ENCODE assay signal across 21 mouse cellular contexts in the genomic region with DNA sequence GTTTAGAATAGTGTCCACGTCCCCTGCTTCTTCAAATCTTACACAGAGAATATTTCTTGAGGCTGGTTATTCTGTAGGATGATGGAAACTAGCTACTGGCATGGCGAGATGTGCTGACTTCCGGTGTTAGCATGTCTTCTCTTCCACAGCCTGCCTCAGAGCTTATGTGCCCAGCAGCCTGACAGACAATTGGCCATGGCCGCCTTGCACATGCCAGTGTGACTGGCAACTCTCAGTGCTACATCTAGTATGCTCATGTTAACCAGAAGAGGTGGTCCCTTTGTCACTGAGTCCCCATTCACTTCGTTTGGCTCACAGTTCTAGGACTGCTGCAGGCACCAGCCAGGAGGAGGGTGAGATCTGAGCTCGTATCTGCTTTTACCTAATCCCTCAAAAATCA.
DNase-seq lines count a peak whose midpoint lies in the region; ATAC-seq lines count a peak whose summit lies in the region.
"Had no signal": no experiment of that assay in that cellular context is flagged by ENCODE, and none has a peak within 500 bp of the region (broad histone marks: within the 10 kb centered on the region; RNA-seq: fewer than 3 reads in every experiment).

No protein-coding gene starts in this region.

- peaks cover 11% of the 10 kb centered on the region; the same call in 1 of the 2 replicates for H3K4me1 ChIP-seq in heart, embryonic 12.5 days (replicated peaks)
- peaks cover 23% of the 10 kb centered on the region for H3K4me1 ChIP-seq in embryonic facial prominence, embryonic 10.5 days
- 0 out of 2 replicates have a peak, but pooled peaks cover 5% of the 10 kb centered on the region for H3K4me1 ChIP-seq in intestine, embryonic 15.5 days (replicated peaks)
- no peaks in the 10 kb centered on the region for H3K4me1 ChIP-seq in stomach, embryonic 15.5 days
- H3K4me1 ChIP-seq: forebrain, embryonic 15.5 days had no signal

- no peaks in the 10 kb centered on the region for H3K9me3 ChIP-seq in heart, embryonic 12.5 days (replicated peaks)
- H3K9me3 ChIP-seq in embryonic facial prominence, embryonic 10.5 days, result no peaks in the 10 kb centered on the region
- H3K9me3 ChIP-seq in intestine, embryonic 15.5 days, result no peaks in the 10 kb centered on the region
- no peaks in the 10 kb centered on the region for H3K9me3 ChIP-seq in stomach, embryonic 15.5 days
- H3K9me3 ChIP-seq: forebrain, embryonic 15.5 days; G1E; heart, embryonic 13.5 days; hindbrain, embryonic 13.5 days had no signal

- peak; percentile 61 for DNase-seq in heart, adult 11 months
- DNase-seq in embryonic facial prominence, embryonic 10.5 days (ENCODE audit: low spot score), result no peak
- DNase-seq in urinary bladder, adult 18-20 months (ENCODE audit: low spot score in 2 of 2), result no peak
- no peak for DNase-seq in thymus, postnatal 36 days
- DNase-seq: adrenal gland, adult 8-10 months; adrenal gland, postnatal 36 days; B cell, adult 2 months; cerebellum, adult 11 months; cerebellum, adult 9-10 months; cerebellum, postnatal 25 days; gastrocnemius, postnatal 14 days; heart, postnatal 36 days had no signal

- no peak overlapping the region for H3K4me3 ChIP-seq in heart, embryonic 12.5 days
- H3K4me3 ChIP-seq in embryonic facial prominence, embryonic 10.5 days, result no peak overlapping the region
- no peak overlapping the region for H3K4me3 ChIP-seq in intestine, embryonic 15.5 days (replicated peaks)
- H3K4me3 ChIP-seq in stomach, embryonic 15.5 days (replicated peaks), result no peak overlapping the region
- H3K4me3 ChIP-seq: forebrain, embryonic 15.5 days; heart, embryonic 13.5 days; hindbrain, embryonic 13.5 days had no signal

- no peaks in the 10 kb centered on the region for H3K27me3 ChIP-seq in heart, embryonic 12.5 days (replicated peaks)
- no peaks in the 10 kb centered on the region for H3K27me3 ChIP-seq in embryonic facial prominence, embryonic 10.5 days (replicated peaks; ENCODE audit: low read depth, poor library complexity, severe bottlenecking)
- no peaks in the 10 kb centered on the region for H3K27me3 ChIP-seq in intestine, embryonic 15.5 days (replicated peaks)
- no peaks in the 10 kb centered on the region for H3K27me3 ChIP-seq in stomach, embryonic 15.5 days (replicated peaks)
- H3K27me3 ChIP-seq: forebrain, embryonic 15.5 days; heart, embryonic 13.5 days; hindbrain, embryonic 13.5 days had no signal

- no peak overlapping the region for H3K4me2 ChIP-seq in heart, embryonic 12.5 days
- no peak overlapping the region for H3K4me2 ChIP-seq in intestine, embryonic 15.5 days (replicated peaks)
- no peak overlapping the region for H3K4me2 ChIP-seq in stomach, embryonic 15.5 days
- H3K4me2 ChIP-seq: forebrain, embryonic 15.5 days; heart, embryonic 13.5 days; hindbrain, embryonic 13.5 days had no signal

- ATAC-seq in heart, embryonic 12.5 days (ENCODE audit: insufficient number of reproducible peaks, low FRiP score), result no peak
- ATAC-seq in intestine, embryonic 15.5 days, result no peak
- ATAC-seq in stomach, embryonic 15.5 days (ENCODE audit: insufficient read depth, low FRiP score, low read depth), result no peak
- ATAC-seq: CD4-positive, CD25-positive, alpha-beta regulatory T cell, adult 4 months; forebrain, embryonic 15.5 days; hindbrain, postnatal 0 days had no signal

- H3K9ac ChIP-seq in heart, embryonic 12.5 days, result no peak overlapping the region
- H3K9ac ChIP-seq in intestine, embryonic 15.5 days, result no peak overlapping the region
- no peak overlapping the region for H3K9ac ChIP-seq in stomach, embryonic 15.5 days
- H3K9ac ChIP-seq: forebrain, embryonic 15.5 days; heart, embryonic 13.5 days; hindbrain, embryonic 13.5 days had no signal

- WGBS in heart, embryonic 12.5 days, result 81% methylated on average over 6 of the region's 6 CpGs
- WGBS in embryonic facial prominence, embryonic 10.5 days, result 87% methylated on average over 6 of the region's 6 CpGs
- 78% methylated on average over 6 of the region's 6 CpGs for WGBS in intestine, embryonic 15.5 days
- WGBS in stomach, embryonic 15.5 days, result 78% methylated on average over 6 of the region's 6 CpGs

- H3K27ac ChIP-seq in heart, embryonic 12.5 days (ENCODE audit: poor library complexity, severe bottlenecking), result no peak overlapping the region
- H3K27ac ChIP-seq in embryonic facial prominence, embryonic 10.5 days (replicated peaks), result 0 out of 2 replicates have a peak overlapping the region, but pooled peaks have one; percentile 40
- peak overlapping the region; percentile 19; the same call in 1 of the 2 replicates for H3K27ac ChIP-seq in intestine, embryonic 15.5 days
- H3K27ac ChIP-seq in stomach, embryonic 15.5 days, result 0 out of 2 replicates have a peak overlapping the region, but pooled peaks have one; percentile 1
- H3K27ac ChIP-seq: forebrain, embryonic 15.5 days; heart, embryonic 13.5 days; hindbrain, embryonic 13.5 days; hindbrain, postnatal 0 days had no signal

- H3K36me3 ChIP-seq in heart, embryonic 12.5 days, result no peaks in the 10 kb centered on the region
- H3K36me3 ChIP-seq in embryonic facial prominence, embryonic 10.5 days (replicated peaks), result no peaks in the 10 kb centered on the region
- H3K36me3 ChIP-seq in intestine, embryonic 15.5 days, result no peaks in the 10 kb centered on the region
- no peaks in the 10 kb centered on the region for H3K36me3 ChIP-seq in stomach, embryonic 15.5 days
- H3K36me3 ChIP-seq: forebrain, embryonic 15.5 days; G1E; heart, embryonic 13.5 days; hindbrain, embryonic 13.5 days had no signal
